Mouse (Mus musculus): ENCODE measurements at regions not wholly inside any gene's neighbourhood (a gene's known extent, or its start where the extent isn't known, plus 50 kb on each side); places are given as distances from the start of the nearest gene placed in this dataset.

DNA sequence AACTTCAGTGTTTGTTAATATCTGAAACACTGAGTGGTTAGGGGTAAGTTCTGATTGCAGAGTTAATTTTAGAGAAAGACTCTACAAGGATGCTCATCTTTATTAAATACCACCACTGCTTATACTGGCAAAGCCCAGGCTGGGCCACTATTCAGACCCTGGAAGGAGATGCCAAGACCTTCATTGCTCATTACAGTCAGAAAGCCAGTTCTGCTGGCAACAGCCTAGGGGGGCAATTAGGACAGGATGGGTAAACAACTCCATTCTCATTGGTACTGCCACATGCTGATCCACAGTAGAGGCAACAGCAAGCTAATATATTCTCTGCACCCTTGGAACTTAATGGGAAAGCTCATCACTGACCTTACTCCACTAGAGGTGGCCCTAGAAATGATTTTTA, 568.5 kb downstream of the Efnb2 start:
- Histone ChIP-seq H3K4me1 (ENCODE audit: control insufficient read depth, insufficient read depth, low read length) (no peaks in the 10 kb centered on the region), H3K27ac (ENCODE audit: low read depth, low read length) (no peak overlapping the region), H3K9me3 (replicated peaks; ENCODE audit: control insufficient read depth, low read length) (no peaks in the 10 kb centered on the region), H3K36me3 (ENCODE audit: control insufficient read depth, insufficient read depth, low read length) (no peaks in the 10 kb centered on the region), H3K9ac (ENCODE audit: low read length) (no peak overlapping the region), H3K4me3 (ENCODE audit: low read depth, low read length) (no peak overlapping the region), H3K27me3 (replicated peaks; ENCODE audit: control insufficient read depth, insufficient read depth, low read length) (no peaks in the 10 kb centered on the region), H3K4me2 (ENCODE audit: low read length) (no peak overlapping the region)
- no peak for ATAC-seq
- no peak for DNase-seq (ENCODE audit: low spot score)

DNA sequence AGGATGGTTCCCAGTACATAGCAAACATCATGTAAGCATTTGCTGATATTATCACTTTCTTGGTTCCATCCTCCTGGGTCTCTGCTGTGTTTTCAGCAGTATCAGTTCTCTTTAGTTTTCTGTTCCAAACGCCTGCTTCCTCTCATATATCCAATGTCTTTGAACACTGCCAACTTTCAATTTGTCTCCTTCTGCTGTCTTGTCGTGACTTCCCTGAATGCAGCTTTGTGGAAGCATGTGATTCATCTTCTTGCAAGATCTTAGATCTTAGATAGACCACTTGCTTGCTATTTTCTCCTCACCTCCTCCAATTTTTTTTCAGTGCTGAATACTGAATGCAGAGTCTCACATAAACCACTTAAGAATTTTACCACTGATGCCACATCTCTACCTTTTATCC, 576.4 kb downstream of the Efnb2 start:
- no peaks in the 10 kb centered on the region for H3K4me1 ChIP-seq (ENCODE audit: control insufficient read depth, insufficient read depth, low read length)
- H3K36me3 ChIP-seq (ENCODE audit: control insufficient read depth, insufficient read depth, low read length), result no peaks in the 10 kb centered on the region
- ATAC-seq (no peak), DNase-seq (ENCODE audit: low spot score) (no peak)
- H3K4me3 ChIP-seq (ENCODE audit: low read depth, low read length), result no peak overlapping the region
- WGBS, result 80% methylated on average over 2 of the region's 2 CpGs
- no peak overlapping the region for H3K27ac ChIP-seq (ENCODE audit: low read depth, low read length)
- no peaks in the 10 kb centered on the region for H3K9me3 ChIP-seq (replicated peaks; ENCODE audit: control insufficient read depth, low read length)
- H3K27me3 ChIP-seq (replicated peaks; ENCODE audit: control insufficient read depth, insufficient read depth, low read length), result no peaks in the 10 kb centered on the region
- H3K9ac ChIP-seq (ENCODE audit: low read length), result no peak overlapping the region
- no peak overlapping the region for H3K4me2 ChIP-seq (ENCODE audit: low read length)

DNA sequence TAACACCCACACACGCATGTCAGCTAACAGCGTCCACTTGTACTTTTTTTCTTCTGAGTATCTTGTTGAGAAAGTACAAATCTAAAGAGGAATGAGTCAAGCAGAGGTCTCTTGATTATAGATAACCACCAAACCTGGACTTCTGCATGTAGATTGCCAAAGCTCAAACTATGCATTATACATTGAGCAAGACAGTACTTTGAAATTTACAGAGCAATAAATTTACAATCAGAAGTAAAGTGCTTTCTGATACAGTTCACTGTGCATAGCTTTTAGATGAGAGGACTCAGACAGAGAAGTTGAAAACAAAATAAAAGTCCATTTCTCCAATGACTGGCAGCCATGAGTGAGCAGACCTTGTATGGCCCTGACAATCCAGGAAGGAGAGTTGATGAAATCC, 597.0 kb downstream of the Efnb2 start:
- ATAC-seq, result no peak
- no peak overlapping the region for H3K9ac ChIP-seq (ENCODE audit: low read length)
- no peak overlapping the region for H3K4me3 ChIP-seq (ENCODE audit: low read depth, low read length)
- H3K4me1 ChIP-seq (ENCODE audit: control insufficient read depth, insufficient read depth, low read length), result no peaks in the 10 kb centered on the region
- no peaks in the 10 kb centered on the region for H3K9me3 ChIP-seq (replicated peaks; ENCODE audit: control insufficient read depth, low read length)
- H3K36me3 ChIP-seq (ENCODE audit: control insufficient read depth, insufficient read depth, low read length), result no peaks in the 10 kb centered on the region
- H3K4me2 ChIP-seq (ENCODE audit: low read length), result no peak overlapping the region
- WGBS, result 96% methylated on average over 2 of the region's 2 CpGs
- no peak for DNase-seq (ENCODE audit: low spot score)
- H3K27ac ChIP-seq (ENCODE audit: low read depth, low read length), result no peak overlapping the region
- H3K27me3 ChIP-seq (replicated peaks; ENCODE audit: control insufficient read depth, insufficient read depth, low read length), result no peaks in the 10 kb centered on the region

DNA sequence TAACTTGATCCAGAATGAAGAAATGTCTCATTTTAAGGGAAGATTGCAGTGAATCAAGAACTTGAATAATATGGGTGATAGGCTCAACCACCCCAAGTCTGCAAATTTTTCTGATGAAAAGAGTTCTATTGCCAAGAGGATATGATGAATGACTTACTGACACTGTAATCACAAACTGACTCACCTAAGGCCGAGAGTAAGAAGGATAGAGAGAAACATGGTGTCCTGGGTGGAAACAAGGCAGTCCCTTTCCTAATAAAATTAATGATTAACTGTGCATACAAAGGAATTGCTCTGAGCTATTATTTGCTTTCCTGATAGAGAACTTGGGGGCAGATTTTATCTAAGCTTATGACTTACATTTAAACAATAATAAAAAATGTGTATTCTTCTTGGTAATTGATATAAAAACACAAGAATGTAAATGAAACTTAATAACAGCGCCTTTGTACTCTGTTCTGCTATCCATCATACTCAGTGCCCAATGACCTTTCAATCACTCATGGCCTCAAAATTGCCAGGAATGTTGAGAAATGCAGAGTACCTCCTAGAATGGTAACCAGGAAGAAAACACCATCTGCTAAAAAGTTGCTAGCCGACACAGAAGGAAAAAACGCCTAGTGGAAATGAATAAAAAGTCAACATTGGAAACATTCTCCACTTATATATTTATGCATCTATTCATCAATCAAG, 606.7 kb downstream of the Efnb2 start:
- Histone ChIP-seq H3K27me3 (replicated peaks; ENCODE audit: control insufficient read depth, insufficient read depth, low read length) (no peaks in the 10 kb centered on the region), H3K36me3 (ENCODE audit: control insufficient read depth, insufficient read depth, low read length) (no peaks in the 10 kb centered on the region), H3K4me2 (ENCODE audit: low read length) (no peak overlapping the region), H3K4me1 (ENCODE audit: control insufficient read depth, insufficient read depth, low read length) (no peaks in the 10 kb centered on the region), H3K9me3 (replicated peaks; ENCODE audit: control insufficient read depth, low read length) (no peaks in the 10 kb centered on the region), H3K4me3 (ENCODE audit: low read depth, low read length) (no peak overlapping the region), H3K27ac (ENCODE audit: low read depth, low read length) (no peak overlapping the region), H3K9ac (ENCODE audit: low read length) (no peak overlapping the region)
- WGBS, result 86% methylated on average over 4 of the region's 4 CpGs
- DNase-seq (ENCODE audit: low spot score) (no peak), ATAC-seq (no peak)

DNA sequence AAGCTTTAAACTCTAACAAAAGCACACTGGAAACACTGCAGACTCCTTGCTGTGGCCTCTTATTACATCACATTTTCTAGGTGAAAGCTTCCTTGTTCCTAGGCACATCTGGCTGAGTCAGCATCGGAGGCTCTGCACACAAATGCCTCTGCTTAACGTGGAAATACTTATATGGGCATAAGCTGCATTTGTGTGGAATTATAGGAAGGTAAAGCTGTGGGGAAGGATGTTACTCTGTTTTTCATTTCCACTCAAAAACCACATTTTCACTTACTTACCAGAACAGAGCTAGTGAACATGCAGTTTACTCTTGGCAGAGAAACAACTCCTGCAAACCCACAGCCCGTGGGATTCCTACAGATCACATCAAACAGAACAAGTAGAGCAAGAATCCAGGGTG, 609.9 kb downstream of the Efnb2 start:
- no peak overlapping the region for H3K4me3 ChIP-seq (ENCODE audit: low read depth, low read length)
- H3K9me3 ChIP-seq (replicated peaks; ENCODE audit: control insufficient read depth, low read length), result no peaks in the 10 kb centered on the region
- no peak overlapping the region for H3K4me2 ChIP-seq (ENCODE audit: low read length)
- no peaks in the 10 kb centered on the region for H3K36me3 ChIP-seq (ENCODE audit: control insufficient read depth, insufficient read depth, low read length)
- H3K27ac ChIP-seq (ENCODE audit: low read depth, low read length), result no peak overlapping the region
- no peak for ATAC-seq
- DNase-seq (ENCODE audit: low spot score), result peak; percentile 22
- no peaks in the 10 kb centered on the region for H3K27me3 ChIP-seq (replicated peaks; ENCODE audit: control insufficient read depth, insufficient read depth, low read length)
- H3K9ac ChIP-seq (ENCODE audit: low read length), result no peak overlapping the region
- 15% methylated on average over 3 of the region's 3 CpGs for WGBS
- H3K4me1 ChIP-seq (ENCODE audit: control insufficient read depth, insufficient read depth, low read length), result no peaks in the 10 kb centered on the region

DNA sequence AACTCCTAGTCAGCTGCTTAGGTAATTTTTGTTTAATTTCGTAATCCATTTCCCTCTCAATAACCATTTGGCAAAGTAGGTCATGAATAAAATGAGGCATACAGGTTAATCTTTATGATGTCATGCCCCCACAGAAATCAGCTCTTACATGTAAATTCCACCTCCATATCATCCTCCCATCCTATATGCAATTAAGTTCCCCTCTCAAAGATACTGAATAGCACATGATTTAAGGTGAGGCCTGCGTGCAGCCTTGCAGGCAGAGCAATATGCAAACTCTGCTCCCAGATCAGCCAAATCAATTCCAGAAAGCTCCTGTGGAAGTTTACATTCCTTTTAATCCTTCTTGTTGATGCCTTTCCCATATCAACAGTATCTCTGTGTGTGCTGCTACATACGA, 610.3 kb downstream of the Efnb2 start:
- Histone ChIP-seq H3K27ac (ENCODE audit: low read depth, low read length) (no peak overlapping the region), H3K4me2 (ENCODE audit: low read length) (no peak overlapping the region), H3K36me3 (ENCODE audit: control insufficient read depth, insufficient read depth, low read length) (no peaks in the 10 kb centered on the region), H3K9me3 (replicated peaks; ENCODE audit: control insufficient read depth, low read length) (no peaks in the 10 kb centered on the region), H3K4me1 (ENCODE audit: control insufficient read depth, insufficient read depth, low read length) (no peaks in the 10 kb centered on the region), H3K9ac (ENCODE audit: low read length) (no peak overlapping the region), H3K4me3 (ENCODE audit: low read depth, low read length) (no peak overlapping the region), H3K27me3 (replicated peaks; ENCODE audit: control insufficient read depth, insufficient read depth, low read length) (no peaks in the 10 kb centered on the region)
- DNase-seq (ENCODE audit: low spot score), result no peak
- ATAC-seq, result no peak
- WGBS, result 47% methylated on average over 3 of the region's 3 CpGs

DNA sequence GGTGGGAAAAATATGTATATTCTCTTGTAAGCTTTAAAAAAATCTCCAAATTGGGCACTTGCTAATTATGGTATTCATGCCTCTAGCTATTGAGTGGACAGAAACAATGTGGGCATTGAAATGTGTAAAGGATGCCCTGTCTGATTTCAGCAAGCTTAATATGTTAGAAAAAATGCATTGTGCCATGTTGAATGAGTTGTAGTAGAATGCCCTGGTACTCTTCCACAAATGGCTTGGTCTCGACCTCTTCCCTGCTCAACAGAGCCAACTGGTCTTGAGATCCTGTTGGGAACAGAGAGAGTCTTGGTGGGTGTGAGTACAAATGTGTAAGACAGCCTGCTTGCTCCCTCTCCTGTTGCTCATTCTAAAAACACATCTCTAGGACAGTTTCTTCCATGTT, 616.1 kb downstream of the Efnb2 start:
- 3% methylated on average over 1 of the region's 1 CpGs for WGBS
- H3K27me3 ChIP-seq (replicated peaks; ENCODE audit: control insufficient read depth, insufficient read depth, low read length), result no peaks in the 10 kb centered on the region
- H3K4me2 ChIP-seq (ENCODE audit: low read length), result no peak overlapping the region
- H3K4me1 ChIP-seq (ENCODE audit: control insufficient read depth, insufficient read depth, low read length), result peaks cover 3% of the 10 kb centered on the region; the same call in 1 of the 2 replicates
- H3K4me3 ChIP-seq (ENCODE audit: low read depth, low read length), result no peak overlapping the region
- H3K36me3 ChIP-seq (ENCODE audit: control insufficient read depth, insufficient read depth, low read length), result no peaks in the 10 kb centered on the region
- ATAC-seq (peak; percentile 70), DNase-seq (ENCODE audit: low spot score) (peak; percentile 37)
- H3K27ac ChIP-seq (ENCODE audit: low read depth, low read length), result no peak overlapping the region
- no peak overlapping the region for H3K9ac ChIP-seq (ENCODE audit: low read length)
- no peaks in the 10 kb centered on the region for H3K9me3 ChIP-seq (replicated peaks; ENCODE audit: control insufficient read depth, low read length)

DNA sequence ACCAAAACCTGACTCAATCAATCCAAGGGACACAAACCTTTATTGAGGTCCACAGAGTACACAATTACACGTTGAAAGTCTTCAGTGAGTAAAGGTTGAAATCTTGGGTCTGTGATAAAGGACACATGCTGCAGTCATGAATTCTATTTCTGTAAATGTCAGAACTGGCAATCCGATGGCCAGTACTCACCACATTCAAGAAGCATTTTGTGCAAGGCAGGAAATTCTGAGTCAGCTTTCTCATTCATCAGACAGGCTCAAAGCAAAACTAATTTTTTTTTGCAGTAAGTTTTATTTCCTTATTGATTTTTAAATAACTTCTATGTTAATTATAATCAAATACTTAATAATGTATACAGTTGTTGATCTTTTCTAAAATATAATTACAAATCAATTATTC, 616.7 kb downstream of the Efnb2 start:
- Histone ChIP-seq H3K9ac (ENCODE audit: low read length) (no peak overlapping the region), H3K4me3 (ENCODE audit: low read depth, low read length) (no peak overlapping the region), H3K27me3 (replicated peaks; ENCODE audit: control insufficient read depth, insufficient read depth, low read length) (no peaks in the 10 kb centered on the region), H3K27ac (ENCODE audit: low read depth, low read length) (no peak overlapping the region), H3K4me1 (ENCODE audit: control insufficient read depth, insufficient read depth, low read length) (peaks cover 3% of the 10 kb centered on the region; the same call in 1 of the 2 replicates), H3K36me3 (ENCODE audit: control insufficient read depth, insufficient read depth, low read length) (no peaks in the 10 kb centered on the region), H3K4me2 (ENCODE audit: low read length) (no peak overlapping the region), H3K9me3 (replicated peaks; ENCODE audit: control insufficient read depth, low read length) (no peaks in the 10 kb centered on the region)
- DNase-seq (ENCODE audit: low spot score) (no peak), ATAC-seq (no peak)
- WGBS, result 63% methylated on average over 2 of the region's 2 CpGs

DNA sequence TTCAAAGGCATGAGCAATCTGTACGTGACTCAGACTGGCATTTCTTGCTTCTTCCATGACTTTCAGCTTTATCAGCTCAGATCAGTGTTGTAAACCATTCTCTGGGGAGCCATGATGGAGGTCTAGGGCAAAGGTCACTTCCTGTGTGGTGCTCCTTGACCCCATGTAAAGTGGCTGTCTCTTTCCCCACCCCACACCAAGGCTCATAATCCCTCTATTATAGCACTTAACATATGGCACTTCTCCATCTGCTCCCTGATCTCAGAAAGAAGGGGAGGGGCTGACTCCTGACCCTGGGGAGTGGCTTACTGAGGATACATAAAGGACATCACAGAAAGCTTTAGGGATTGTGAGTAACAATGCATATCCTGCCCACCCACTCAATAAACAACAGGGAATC, 623.1 kb downstream of the Efnb2 start:
- ATAC-seq, result no peak
- H3K4me3 ChIP-seq (ENCODE audit: low read depth, low read length), result no peak overlapping the region

More for the DNA sequence above, 623.1 kb downstream of the Efnb2 start:
- no peak overlapping the region for H3K27ac ChIP-seq (ENCODE audit: low read depth, low read length)
- no peaks in the 10 kb centered on the region for H3K9me3 ChIP-seq (replicated peaks; ENCODE audit: control insufficient read depth, low read length)
- H3K9ac ChIP-seq (ENCODE audit: low read length), result no peak overlapping the region
- no peak for DNase-seq (ENCODE audit: low spot score)
- H3K27me3 ChIP-seq (replicated peaks; ENCODE audit: control insufficient read depth, insufficient read depth, low read length), result no peaks in the 10 kb centered on the region
- 81% methylated on average over 1 of the region's 1 CpGs for WGBS
- H3K4me1 ChIP-seq (ENCODE audit: control insufficient read depth, insufficient read depth, low read length), result no peaks in the 10 kb centered on the region
- no peak overlapping the region for H3K4me2 ChIP-seq (ENCODE audit: low read length)
- no peaks in the 10 kb centered on the region for H3K36me3 ChIP-seq (ENCODE audit: control insufficient read depth, insufficient read depth, low read length)

Data from forebrain, embryonic 14.5 days (tissue).